Mouse (Mus musculus) right cerebral cortex, adult 18-20 months (tissue): ENCODE data around the gene Frmd4b.

Source experiments
- DNase-seq: peaks from one replicate; pipeline ENCODE4 v3.0.0; 2022; ENCODE audit warnings: mixed read lengths

Gene Frmd4b

GRCm38 (mm10) chr6:97240092-97240491 is 377.2 kb downstream of the Frmd4b start:
- DNase-seq, result no peak

- DNase-seq, result no peak
Measured at GRCm38 (mm10) chr6:97239360-97239759, 378.0 kb downstream of the Frmd4b start.
